Mouse (Mus musculus) liver, embryonic 16.5 days (tissue): ENCODE measurements around the gene Acoxl. TPM values are rescaled to one million over a fixed set of nuclear protein-coding genes. Genes with fewer than 3 reads are reported as not detected.

Experiments used
- ATAC-seq: fragments of 200-750 bp; cut with Nextera tagmentation; 2 replicates; pipeline ENCODE4 v1.8.0; 2017; ENCODE audit warnings: low read depth, mild to moderate bottlenecking, moderate number of reproducible peaks, moderate library complexity
- H3K27ac ChIP-seq: fragments of 300-500 bp; sonication (generic); 2 replicates; pipeline ENCODE4 v1.5.1; 2014; ENCODE audit warnings: mild to moderate bottlenecking, low read length
- H3K27me3 ChIP-seq: fragments of 300-500 bp; sonication (generic); 2 replicates; pipeline ENCODE4 v1.6.1; 2014; ENCODE audit warnings: low read depth, low read length, mixed read lengths; ENCODE audit not compliant: control insufficient read depth, insufficient read depth
- H3K36me3 ChIP-seq: fragments of 300-500 bp; sonication (generic); 2 replicates; pipeline ENCODE4 v1.6.1; 2014; ENCODE audit warnings: mild to moderate bottlenecking; ENCODE audit not compliant: control insufficient read depth, insufficient read depth
- H3K4me1 ChIP-seq: fragments of 300-500 bp; sonication (generic); 2 replicates; pipeline ENCODE4 v1.6.1; 2014; ENCODE audit warnings: low read depth, low read length, mixed read lengths; ENCODE audit not compliant: control insufficient read depth
- H3K4me2 ChIP-seq: fragments of 300-500 bp; sonication (generic); 2 replicates; pipeline ENCODE4 v1.6.1; 2014; ENCODE audit warnings: low read depth, low read length, mixed read lengths
- H3K4me3 ChIP-seq: fragments of 300-500 bp; sonication (generic); 2 replicates; pipeline ENCODE4 v1.5.1; 2014; ENCODE audit warnings: low read depth, mild to moderate bottlenecking, low read length
- H3K9ac ChIP-seq: fragments of 300-500 bp; sonication (generic); 2 replicates; pipeline ENCODE4 v1.6.1; 2014; ENCODE audit warnings: low read depth, low read length
- H3K9me3 ChIP-seq: fragments of 300-500 bp; sonication (generic); replicated peaks from 2 replicates; pipeline ENCODE4 v1.6.1; 2016; ENCODE audit warnings: low read length; ENCODE audit not compliant: control insufficient read depth
- WGBS: fragments of 180-500 bp; shearing (Covaris S2); extraction: QIAGEN DNeasy Blood & Tissue Kit; methylation state at CpG from one replicate; pipeline ENCODE4 v1.1.7; 2014; ENCODE audit not compliant: insufficient replicate concordance; 5-methylcytosine and 5-hydroxymethylcytosine counted together
- polyA plus RNA-seq: library from polyadenylated mRNA; unstranded; fragments of >200 nt; fragmentation: Nextera tagmentation; extraction: Ambion mirVana; gene quantifications from 2 replicates; pipeline ENCODE4 v1.2.1, GENCODE M21; 2015

The Acoxl gene
- polyA plus RNA-seq, 1 experiment from 2014 or later = 0.05 TPM

DNA sequence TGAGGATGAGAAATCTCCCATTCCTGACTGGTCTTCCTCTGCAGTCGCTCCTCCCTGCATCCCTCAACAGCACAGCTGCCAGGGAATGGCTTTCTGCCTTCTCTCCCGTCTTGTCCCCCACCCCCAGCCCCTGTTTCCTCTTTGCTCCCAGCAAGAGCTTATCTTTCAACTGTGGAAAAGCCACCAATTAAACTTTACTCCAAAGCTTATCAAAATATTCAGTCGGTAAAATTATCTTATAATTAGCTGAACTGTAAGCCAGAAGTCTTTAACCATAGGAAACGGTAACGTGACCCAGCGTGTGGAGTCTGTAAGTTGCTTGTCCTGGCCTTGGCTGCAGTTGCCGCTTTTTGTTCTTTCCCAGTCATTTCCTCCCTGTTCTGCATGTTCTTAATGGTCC is 70.2 kb downstream of the Acoxl start:
- Histone ChIP-seq H3K9me3 (no peaks in the 10 kb centered on the region), H3K27ac (no peak overlapping the region), H3K4me3 (no peak overlapping the region), H3K4me1 (no peaks in the 10 kb centered on the region), H3K36me3 (no peaks in the 10 kb centered on the region), H3K4me2 (no peak overlapping the region), H3K27me3 (no peaks in the 10 kb centered on the region), H3K9ac (no peak overlapping the region)
- ATAC-seq = no peak
- WGBS = 33% methylated on average over 7 of the region's 7 CpGs

DNA sequence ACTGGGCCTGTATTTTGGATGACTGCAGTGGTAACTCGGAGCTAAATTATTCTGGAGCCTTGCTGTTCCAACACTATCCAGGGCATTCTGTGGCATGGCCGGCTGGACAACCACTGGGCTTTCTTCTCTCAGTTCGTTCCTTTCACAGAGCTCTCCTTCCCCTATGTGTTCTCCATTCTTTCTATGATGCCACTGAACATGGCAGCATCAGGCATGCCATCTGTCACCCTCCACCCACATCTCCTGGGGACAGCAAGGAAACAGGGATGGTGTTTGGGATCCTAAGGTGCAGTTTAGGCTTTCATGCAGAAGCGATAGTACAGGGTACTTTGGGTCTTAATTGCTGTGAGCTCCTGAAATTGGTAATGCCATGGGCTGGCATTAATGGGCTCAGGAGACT is 71.1 kb downstream of the Acoxl start:
- no peak overlapping the region for H3K4me3 ChIP-seq
- no peaks in the 10 kb centered on the region for H3K9me3 ChIP-seq
- H3K36me3 ChIP-seq = no peaks in the 10 kb centered on the region
- H3K4me1 ChIP-seq = no peaks in the 10 kb centered on the region
- no peak overlapping the region for H3K27ac ChIP-seq
- H3K4me2 ChIP-seq = no peak overlapping the region
- WGBS = 58% methylated on average over 4 of the region's 4 CpGs
- no peak for ATAC-seq
- H3K9ac ChIP-seq = no peak overlapping the region
- H3K27me3 ChIP-seq = no peaks in the 10 kb centered on the region

DNA sequence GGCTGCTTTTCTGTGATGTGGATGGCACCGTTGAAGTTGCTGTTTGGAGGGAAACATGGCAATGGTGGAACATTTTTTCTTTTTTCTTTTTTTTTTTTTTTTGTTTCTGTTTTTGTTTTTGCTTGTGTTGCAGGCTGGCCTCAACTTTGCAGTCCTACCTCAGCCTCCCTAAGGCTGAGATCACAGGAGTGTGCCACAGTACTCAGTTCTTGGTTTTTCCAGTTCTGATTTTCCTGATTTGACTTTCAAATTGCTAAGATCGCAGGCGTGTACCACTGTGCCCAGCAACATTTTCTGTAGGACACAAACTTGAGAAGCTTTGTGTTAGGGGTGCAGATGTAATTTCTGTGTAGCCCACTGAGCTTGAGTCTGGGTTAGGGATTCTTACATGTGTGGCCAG is 72.9 kb downstream of the Acoxl start:
- ATAC-seq = no peak
- 71% methylated on average over 3 of the region's 3 CpGs for WGBS
- Histone ChIP-seq H3K9ac (no peak overlapping the region), H3K4me1 (no peaks in the 10 kb centered on the region), H3K4me2 (no peak overlapping the region), H3K27ac (no peak overlapping the region), H3K36me3 (no peaks in the 10 kb centered on the region), H3K27me3 (no peaks in the 10 kb centered on the region), H3K9me3 (no peaks in the 10 kb centered on the region), H3K4me3 (no peak overlapping the region)

DNA sequence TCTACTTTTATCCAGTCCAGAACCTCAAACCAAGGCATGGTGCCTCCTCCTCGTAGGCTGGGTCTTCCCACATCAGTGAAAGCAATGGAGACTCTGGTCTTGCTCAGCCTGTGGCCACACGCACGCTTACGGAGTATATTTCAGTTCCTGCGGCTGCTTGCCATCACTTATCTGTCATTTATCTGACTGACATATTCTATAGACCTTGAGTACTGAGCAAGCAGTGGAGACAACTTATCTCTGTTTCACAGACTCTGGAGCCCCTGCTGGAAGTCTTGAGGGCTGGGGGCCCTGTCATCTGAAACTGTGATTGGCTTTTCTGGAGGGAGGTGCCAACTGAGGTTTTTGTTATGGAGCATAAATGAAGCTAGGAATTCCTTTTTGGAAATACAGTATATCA is 75.4 kb downstream of the Acoxl start:
- H3K9me3 ChIP-seq = no peaks in the 10 kb centered on the region
- H3K9ac ChIP-seq = no peak overlapping the region
- H3K27ac ChIP-seq = no peak overlapping the region
- H3K4me1 ChIP-seq = no peaks in the 10 kb centered on the region
- ATAC-seq = no peak
- no peaks in the 10 kb centered on the region for H3K27me3 ChIP-seq
- no peaks in the 10 kb centered on the region for H3K36me3 ChIP-seq
- no peak overlapping the region for H3K4me2 ChIP-seq
- 13% methylated on average over 5 of the region's 5 CpGs for WGBS
- no peak overlapping the region for H3K4me3 ChIP-seq

DNA sequence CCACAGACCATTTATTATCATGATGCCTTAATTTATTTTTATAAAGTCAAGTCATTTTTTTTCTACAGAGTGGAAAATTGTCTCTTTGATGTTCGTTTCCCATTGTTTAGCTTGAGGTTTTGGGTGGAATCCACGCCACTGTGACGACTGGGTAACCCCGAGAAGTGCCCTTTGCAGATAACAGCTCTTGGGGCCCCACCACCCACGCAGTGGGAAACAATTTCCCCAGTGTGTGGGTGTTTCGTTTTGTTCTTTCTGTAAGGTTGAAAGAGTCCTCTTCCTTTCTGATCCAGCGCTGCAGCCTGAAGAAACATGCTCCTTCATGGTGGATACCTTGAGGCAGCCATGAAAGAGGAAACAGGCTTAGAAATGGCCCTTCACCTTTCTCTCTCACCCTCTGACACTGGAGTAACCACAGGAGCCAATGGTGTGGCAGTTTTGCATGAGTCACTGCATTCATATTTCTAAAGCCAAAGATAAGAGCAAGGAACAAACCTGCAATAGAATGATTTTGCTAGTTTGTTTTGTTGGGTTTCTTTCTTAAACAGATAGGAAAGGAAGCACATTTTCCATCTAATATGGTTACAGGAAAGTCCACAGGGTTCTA is 78.2 kb downstream of the Acoxl start:
- Histone ChIP-seq H3K36me3 (no peaks in the 10 kb centered on the region), H3K27ac (no peak overlapping the region), H3K9ac (no peak overlapping the region), H3K4me2 (no peak overlapping the region), H3K4me1 (no peaks in the 10 kb centered on the region), H3K4me3 (no peak overlapping the region), H3K9me3 (no peaks in the 10 kb centered on the region), H3K27me3 (no peaks in the 10 kb centered on the region)
- WGBS = 28% methylated on average over 7 of the region's 7 CpGs
- no peak for ATAC-seq

DNA sequence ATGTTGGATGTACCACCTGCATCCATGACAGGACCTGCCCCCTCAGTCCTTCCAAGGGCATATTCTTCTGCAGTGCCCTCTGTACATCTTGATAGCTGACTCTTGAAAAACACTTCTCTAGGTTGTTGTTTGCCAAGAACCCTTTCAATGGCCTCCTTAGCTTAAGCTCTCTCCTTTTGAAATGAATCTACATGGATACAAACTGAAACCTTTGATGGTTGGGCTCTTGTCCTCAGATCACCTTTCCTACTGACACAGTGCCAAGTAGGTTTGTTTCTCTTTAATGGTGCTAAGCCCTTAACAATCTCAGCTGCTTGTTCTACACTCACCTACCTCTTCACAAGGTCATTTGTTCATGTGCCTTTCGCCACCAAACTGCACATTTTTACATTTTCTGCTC is 81.1 kb downstream of the Acoxl start:
- WGBS = 60% methylated on average over 1 of the region's 1 CpGs
- Histone ChIP-seq H3K4me1 (no peaks in the 10 kb centered on the region), H3K27me3 (no peaks in the 10 kb centered on the region), H3K27ac (no peak overlapping the region), H3K9me3 (no peaks in the 10 kb centered on the region), H3K4me3 (no peak overlapping the region), H3K36me3 (no peaks in the 10 kb centered on the region), H3K9ac (no peak overlapping the region), H3K4me2 (no peak overlapping the region)
- ATAC-seq = no peak

DNA sequence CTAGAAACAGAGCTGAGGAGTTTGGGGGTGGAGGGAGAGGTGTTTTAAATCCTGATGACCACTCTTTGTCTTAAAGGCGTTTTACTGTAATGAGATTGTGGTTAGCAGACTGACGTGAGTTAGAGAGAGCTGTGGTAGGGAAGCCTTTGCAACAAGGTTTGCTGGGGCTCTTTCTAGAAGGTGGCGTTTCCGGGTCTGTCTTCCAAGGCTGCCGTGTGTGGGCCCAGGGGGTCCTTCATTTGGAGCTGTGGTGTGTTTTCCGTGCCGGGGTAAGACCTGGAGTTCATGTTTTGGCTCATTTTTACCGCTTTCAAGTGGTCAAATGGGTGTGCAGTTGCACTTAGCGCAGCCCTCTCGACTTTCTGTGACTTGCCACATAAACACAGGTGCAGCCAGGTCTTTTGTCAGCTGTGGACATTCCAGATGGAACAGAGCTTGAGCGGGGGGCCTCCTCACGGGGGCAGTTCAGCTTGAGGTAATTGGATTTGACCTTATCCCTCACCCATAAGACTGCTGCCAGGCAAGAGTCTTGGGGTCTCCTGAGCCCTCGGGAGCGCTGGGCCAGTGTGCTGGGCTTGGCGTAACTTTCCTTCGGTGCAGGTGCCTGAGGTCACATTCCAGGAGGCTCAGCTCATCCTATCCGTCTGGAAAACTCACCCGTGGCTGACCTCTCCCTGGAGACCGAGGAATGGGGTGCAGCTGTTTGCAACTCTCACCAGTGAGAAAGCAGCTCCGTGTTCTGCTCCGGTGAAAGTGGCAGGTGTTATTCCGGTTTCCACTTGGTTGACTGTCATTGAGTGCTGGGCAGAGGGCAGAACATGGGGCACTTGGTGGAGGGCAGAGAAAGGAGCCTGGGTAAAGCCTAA is 83.6 kb downstream of the Acoxl start:
- Histone ChIP-seq H3K9ac (no peak overlapping the region), H3K4me3 (no peak overlapping the region), H3K9me3 (no peaks in the 10 kb centered on the region), H3K4me1 (no peaks in the 10 kb centered on the region), H3K27me3 (no peaks in the 10 kb centered on the region), H3K36me3 (no peaks in the 10 kb centered on the region), H3K27ac (no peak overlapping the region), H3K4me2 (no peak overlapping the region)
- ATAC-seq = no peak
- WGBS = 57% methylated on average over 22 of the region's 22 CpGs

DNA sequence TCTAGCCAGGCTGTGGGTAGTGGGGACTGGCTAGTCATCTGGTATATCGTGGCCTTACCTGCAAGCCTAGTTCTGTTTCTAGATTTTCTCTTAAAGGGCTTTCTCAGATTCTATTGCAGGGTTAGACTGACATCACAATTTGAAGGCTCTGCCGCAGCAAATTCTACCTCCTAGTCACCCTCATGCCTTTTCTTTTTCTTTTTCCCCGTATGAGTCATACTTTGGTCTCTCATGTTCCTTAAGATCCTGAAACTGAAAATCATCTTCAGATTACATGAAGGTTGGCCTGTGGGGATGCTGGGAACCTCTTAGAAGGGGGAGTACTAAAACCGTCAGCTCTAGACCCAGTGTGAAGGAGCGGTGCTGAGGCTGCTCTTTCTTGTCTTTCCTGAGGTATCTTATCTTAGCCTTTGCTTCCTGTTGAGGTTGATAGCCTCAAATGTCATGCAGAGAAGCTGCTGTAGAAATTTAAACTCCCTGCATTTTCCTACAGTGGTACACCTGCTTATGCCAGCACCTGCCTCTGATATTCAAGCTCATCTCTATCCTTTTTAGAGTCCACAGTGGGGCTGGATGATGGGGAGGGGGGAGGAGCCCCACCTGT is 84.5 kb downstream of the Acoxl start:
- no peaks in the 10 kb centered on the region for H3K4me1 ChIP-seq
- WGBS = 45% methylated on average over 5 of the region's 5 CpGs
- H3K27ac ChIP-seq = no peak overlapping the region
- no peaks in the 10 kb centered on the region for H3K9me3 ChIP-seq
- ATAC-seq = no peak
- H3K4me2 ChIP-seq = no peak overlapping the region
- H3K27me3 ChIP-seq = no peaks in the 10 kb centered on the region
- H3K9ac ChIP-seq = no peak overlapping the region
- no peak overlapping the region for H3K4me3 ChIP-seq
- no peaks in the 10 kb centered on the region for H3K36me3 ChIP-seq

DNA sequence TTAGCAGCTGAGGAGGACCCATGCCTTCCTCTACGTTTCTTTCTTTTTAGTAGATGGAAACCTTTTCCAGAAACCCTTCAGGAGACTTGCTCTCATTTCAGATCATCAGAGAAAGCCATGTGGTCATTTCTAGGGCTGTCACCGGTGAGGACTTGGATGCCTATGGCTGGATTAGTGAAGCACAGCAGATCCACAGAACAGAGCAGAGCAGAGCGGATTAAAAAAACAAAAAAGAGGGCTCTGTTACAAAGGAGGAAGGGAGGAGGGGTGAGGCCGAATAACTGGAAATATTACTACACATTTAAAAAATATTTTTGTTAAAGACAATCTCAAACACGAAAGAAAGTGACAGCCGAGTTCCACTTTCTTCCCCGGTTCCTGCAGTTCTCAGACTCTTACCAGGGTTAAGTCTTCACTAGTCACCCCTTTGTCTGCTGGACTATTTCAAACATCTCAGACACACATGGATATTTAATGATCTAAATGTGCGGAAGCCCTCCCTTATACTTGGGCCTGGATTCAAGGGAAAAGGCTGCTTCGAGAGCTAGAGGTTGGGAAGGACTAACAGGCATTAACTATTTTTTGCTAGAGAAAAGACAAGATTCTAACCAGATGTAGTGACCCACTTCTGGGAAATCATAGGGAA is 88.1 kb downstream of the Acoxl start:
- 61% methylated on average over 9 of the region's 9 CpGs for WGBS
- H3K9ac ChIP-seq = no peak overlapping the region
- no peak overlapping the region for H3K27ac ChIP-seq
- H3K4me3 ChIP-seq = no peak overlapping the region
- no peaks in the 10 kb centered on the region for H3K9me3 ChIP-seq
- H3K4me1 ChIP-seq = no peaks in the 10 kb centered on the region
- no peaks in the 10 kb centered on the region for H3K27me3 ChIP-seq
- H3K36me3 ChIP-seq = no peaks in the 10 kb centered on the region
- no peak overlapping the region for H3K4me2 ChIP-seq
- ATAC-seq = no peak
